Mouse (Mus musculus) spleen, adult 2 months (tissue): ENCODE measurements around the gene P2rx3.

Experiments used
- CTCF ChIP-seq: fragments of 200-500 bp; IDR thresholded peaks from 2 replicates; pipeline ENCODE4 v1.5.1; 2011; ENCODE audit warnings: mild to moderate bottlenecking, inconsistent platforms; ENCODE audit not compliant: insufficient read depth, insufficient read length, insufficient replicate concordance; ENCODE audit errors: extremely low read depth
- POLR2A ChIP-seq: fragments of 200-500 bp; IDR thresholded peaks from 2 replicates; pipeline ENCODE4 v1.6.1; 2011; ENCODE audit warnings: low read depth, low read length, inconsistent platforms

DNA sequence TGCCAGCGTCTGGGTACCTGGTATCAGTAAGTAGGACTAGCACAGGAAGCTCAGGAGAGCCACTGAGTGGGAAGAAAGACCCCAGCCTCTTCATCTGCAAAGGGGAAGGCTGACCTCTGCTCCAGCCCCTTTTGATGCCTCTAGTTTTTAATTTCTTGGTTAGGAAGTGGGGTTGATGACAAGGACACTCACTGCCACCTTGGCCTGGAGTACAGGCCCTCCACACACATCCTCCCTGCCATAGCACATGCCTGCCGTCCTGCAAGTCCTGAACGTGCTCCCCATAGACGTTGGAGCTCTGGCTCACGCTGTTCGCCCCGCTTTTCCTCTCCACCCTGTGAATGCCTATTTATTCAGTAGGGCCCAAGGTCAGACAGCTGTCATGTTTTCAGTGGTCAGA lies 30.7 kb downstream of the P2rx3 start:
- TF ChIP-seq CTCF (no peak), POLR2A (no peak)
